Mouse (Mus musculus): Measurements from ENCODE around the gene Trim2.

DNA sequence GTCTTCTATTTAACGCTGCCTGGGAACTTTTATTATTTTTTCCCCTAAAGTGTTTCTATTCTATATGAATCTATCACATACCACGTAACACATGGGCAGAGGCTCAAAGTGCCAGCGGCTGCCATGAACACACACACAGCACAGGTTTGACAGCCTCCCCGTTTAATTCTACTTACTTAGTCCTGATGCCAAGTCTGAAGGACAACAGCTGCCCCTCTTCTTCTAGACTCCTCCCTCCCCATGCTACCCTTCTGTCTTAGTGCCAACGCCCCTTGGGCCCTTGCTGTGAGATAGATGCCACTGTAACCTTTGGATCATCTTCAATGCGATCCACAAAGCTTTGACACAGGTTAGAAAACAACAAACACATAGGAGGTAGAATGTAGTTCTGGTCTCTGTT, 44.8 kb downstream of the Trim2 start:
- TF ChIP-seq POLR2A (IDR thresholded peaks at IDR 0.05; ENCODE audit: low read depth, low read length), result no peak
- TF ChIP-seq E2F4 (IDR thresholded peaks at IDR 0.05; ENCODE audit: insufficient replicate concordance, low read depth, low read length), result no peak
- no peak for TF ChIP-seq ELF1 (IDR thresholded peaks at IDR 0.05; ENCODE audit: low read depth, low read length)
- TF ChIP-seq CTCF (conservative IDR thresholded peaks at IDR 0.05 in 1 of 2, IDR thresholded peaks at IDR 0.05 in 1 of 2; ENCODE audit: low read depth in 2 of 2, low read length in 2 of 2), result no peak
- TF ChIP-seq RCOR1 (conservative IDR thresholded peaks at IDR 0.05; ENCODE audit: low read depth, low read length), result no peak
- TF ChIP-seq ZKSCAN1 (IDR thresholded peaks at IDR 0.05; ENCODE audit: borderline replicate concordance, low read depth, low read length), result no peak
- no peak for TF ChIP-seq HCFC1 (IDR thresholded peaks at IDR 0.05; ENCODE audit: low read depth, low read length)
- no peak for TF ChIP-seq JUND (conservative IDR thresholded peaks at IDR 0.05; ENCODE audit: low read depth, low read length)

All from CH12.LX (cell line).